Mouse (Mus musculus) lung, postnatal 36 days (tissue): ENCODE data around the gene Slc26a11.
A peak's percentile ranks its signal among the peaks of the same experiment; 100 is the strongest.

Experiments
- DNase-seq: peaks from one replicate; pipeline ENCODE4 v3.0.0; 2022; ENCODE audit warnings: mixed read lengths

The Slc26a11 gene

GRCm38 (mm10) chr11:119355443-119356385 is at the start of gene Slc26a11, which contains the start of gene Sgsh:
TSS of gene Slc26a11 (plus strand) at chr11:119355557.
TSS of gene Sgsh (minus strand) at chr11:119355536.
- peak; percentile 96 for DNase-seq

GRCm38 (mm10) chr11:119306762-119307657 is 48.3 kb upstream of the Slc26a11 start:
- DNase-seq: no peak

GRCm38 (mm10) chr11:119307658-119307867 is 47.8 kb upstream of the Slc26a11 start, which contains the start of gene Card14:
TSS of gene Card14 (plus strand) at chr11:119307768.
- no peak for DNase-seq

- peak; percentile 21 for DNase-seq
Observed at GRCm38 (mm10) chr11:119307916-119308315, 47.4 kb upstream of the Slc26a11 start.

- DNase-seq: no peak
Observed at GRCm38 (mm10) chr11:119310621-119311020, 44.7 kb upstream of the Slc26a11 start.

- no peak for DNase-seq
Observed at GRCm38 (mm10) chr11:119314252-119314936, 41.0 kb upstream of the Slc26a11 start.

GRCm38 (mm10) chr11:119316720-119317119 is 38.6 kb upstream of the Slc26a11 start:
- no peak for DNase-seq

- no peak for DNase-seq
Observed at GRCm38 (mm10) chr11:119322521-119322920, 32.8 kb upstream of the Slc26a11 start.

GRCm38 (mm10) chr11:119325068-119325467 is 30.3 kb upstream of the Slc26a11 start:
- DNase-seq: no peak

GRCm38 (mm10) chr11:119330592-119330991 is 24.8 kb upstream of the Slc26a11 start:
- DNase-seq: no peak

GRCm38 (mm10) chr11:119331970-119332369 is 23.4 kb upstream of the Slc26a11 start:
- DNase-seq: no peak

- DNase-seq: no peak
Observed at GRCm38 (mm10) chr11:119338271-119339059, 16.9 kb upstream of the Slc26a11 start.

GRCm38 (mm10) chr11:119339179-119339578 is 16.2 kb upstream of the Slc26a11 start:
- DNase-seq: no peak

GRCm38 (mm10) chr11:119339637-119340036 is 15.7 kb upstream of the Slc26a11 start:
- peak; percentile 94 for DNase-seq

GRCm38 (mm10) chr11:119344178-119344577 is 11.2 kb upstream of the Slc26a11 start:
- DNase-seq: no peak

- DNase-seq: no peak
Observed at GRCm38 (mm10) chr11:119344865-119345264, 10.5 kb upstream of the Slc26a11 start.

- no peak for DNase-seq
Observed at GRCm38 (mm10) chr11:119347125-119347524, 8.2 kb upstream of the Slc26a11 start.

- DNase-seq: peak; percentile 22
Observed at GRCm38 (mm10) chr11:119352113-119352512, 3.2 kb upstream of the Slc26a11 start.

GRCm38 (mm10) chr11:119353946-119354345 is 1.4 kb upstream of the Slc26a11 start:
- no peak for DNase-seq

- DNase-seq: peak; percentile 91
Observed at GRCm38 (mm10) chr11:119354798-119355442, 437 bp upstream of the Slc26a11 start.

- DNase-seq: no peak
Observed at GRCm38 (mm10) chr11:119359089-119359488, 3.7 kb downstream of the Slc26a11 start.
